Mouse (Mus musculus) liver, embryonic 12.5 days (tissue): ENCODE results near the gene Itprid2. TPM values are rescaled to one million over a fixed set of nuclear protein-coding genes. Genes with fewer than 3 reads are reported as not detected.

ENCODE experiments used
- ATAC-seq: fragments of 200-750 bp; cut with Nextera tagmentation; 2 replicates; pipeline ENCODE4 v1.8.0; 2017; ENCODE audit warnings: moderate number of reproducible peaks, mild to moderate bottlenecking, moderate library complexity
- H3K27ac ChIP-seq: fragments of 300-500 bp; sonication (generic); 2 replicates; pipeline ENCODE4 v1.5.1; 2016; ENCODE audit warnings: mild to moderate bottlenecking
- H3K27me3 ChIP-seq: fragments of 300-500 bp; sonication (generic); replicated peaks from 2 replicates; pipeline ENCODE4 v1.6.1; 2016; ENCODE audit warnings: mild to moderate bottlenecking, moderate library complexity
- H3K36me3 ChIP-seq: fragments of 300-500 bp; sonication (generic); 2 replicates; pipeline ENCODE4 v1.6.1; 2016; ENCODE audit warnings: mild to moderate bottlenecking, moderate library complexity
- H3K4me1 ChIP-seq: fragments of 300-500 bp; sonication (generic); 2 replicates; pipeline ENCODE4 v1.6.1; 2016
- H3K4me2 ChIP-seq: fragments of 300-500 bp; sonication (generic); 2 replicates; pipeline ENCODE4 v1.6.1; 2016; ENCODE audit warnings: mild to moderate bottlenecking, moderate library complexity
- H3K4me3 ChIP-seq: fragments of 300-500 bp; sonication (generic); 2 replicates; pipeline ENCODE4 v1.5.1; 2016; ENCODE audit warnings: mild to moderate bottlenecking, moderate library complexity
- H3K9ac ChIP-seq: fragments of 300-500 bp; sonication (generic); 2 replicates; pipeline ENCODE4 v1.6.1; 2016; ENCODE audit warnings: mild to moderate bottlenecking, moderate library complexity
- H3K9me3 ChIP-seq: fragments of 300-500 bp; sonication (generic); replicated peaks from 2 replicates; pipeline ENCODE4 v1.6.1; 2016; ENCODE audit warnings: mild to moderate bottlenecking, moderate library complexity
- WGBS: fragments of 180-500 bp; shearing (Covaris S2); methylation state at CpG from one replicate; pipeline ENCODE4 v1.1.7; 2016; ENCODE audit not compliant: insufficient replicate concordance; 5-methylcytosine and 5-hydroxymethylcytosine counted together
- polyA plus RNA-seq: library from polyadenylated mRNA; unstranded; fragments of >200 nt; fragmentation: Nextera tagmentation; extraction: Ambion mirVana; gene quantifications from 2 replicates; pipeline ENCODE4 v1.2.1, GENCODE M21; 2016

Gene Itprid2
- polyA plus RNA-seq, 1 experiment from 2014 or later: 5.2 TPM

DNA sequence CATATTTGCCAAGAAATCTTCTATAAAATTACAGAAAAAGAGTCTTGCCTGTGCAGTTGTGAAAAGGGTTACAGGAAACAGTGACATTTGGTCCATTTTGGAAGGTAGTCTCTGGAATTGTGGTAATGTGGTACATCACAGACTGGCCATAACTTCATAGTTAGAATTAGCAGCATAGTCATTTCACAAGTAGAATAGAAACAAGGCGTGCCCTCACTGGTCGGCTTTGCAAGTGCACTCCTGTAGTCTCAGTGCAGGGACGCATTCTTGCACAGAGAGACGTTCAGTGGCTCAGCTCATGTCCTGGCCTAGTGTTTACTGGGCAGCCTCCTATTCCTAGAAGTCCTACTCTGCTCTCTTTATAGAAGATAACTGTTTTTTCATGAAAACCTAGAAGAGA lies 17.4 kb downstream of the Itprid2 start:
- WGBS: 86% methylated on average over 4 of the region's 4 CpGs
- no peak overlapping the region for H3K4me2 ChIP-seq
- H3K4me3 ChIP-seq: no peak overlapping the region
- no peaks in the 10 kb centered on the region for H3K9me3 ChIP-seq
- H3K4me1 ChIP-seq: no peaks in the 10 kb centered on the region
- no peak overlapping the region for H3K9ac ChIP-seq
- no peak for ATAC-seq
- H3K36me3 ChIP-seq: peaks cover 31% of the 10 kb centered on the region
- no peak overlapping the region for H3K27ac ChIP-seq
- no peaks in the 10 kb centered on the region for H3K27me3 ChIP-seq

DNA sequence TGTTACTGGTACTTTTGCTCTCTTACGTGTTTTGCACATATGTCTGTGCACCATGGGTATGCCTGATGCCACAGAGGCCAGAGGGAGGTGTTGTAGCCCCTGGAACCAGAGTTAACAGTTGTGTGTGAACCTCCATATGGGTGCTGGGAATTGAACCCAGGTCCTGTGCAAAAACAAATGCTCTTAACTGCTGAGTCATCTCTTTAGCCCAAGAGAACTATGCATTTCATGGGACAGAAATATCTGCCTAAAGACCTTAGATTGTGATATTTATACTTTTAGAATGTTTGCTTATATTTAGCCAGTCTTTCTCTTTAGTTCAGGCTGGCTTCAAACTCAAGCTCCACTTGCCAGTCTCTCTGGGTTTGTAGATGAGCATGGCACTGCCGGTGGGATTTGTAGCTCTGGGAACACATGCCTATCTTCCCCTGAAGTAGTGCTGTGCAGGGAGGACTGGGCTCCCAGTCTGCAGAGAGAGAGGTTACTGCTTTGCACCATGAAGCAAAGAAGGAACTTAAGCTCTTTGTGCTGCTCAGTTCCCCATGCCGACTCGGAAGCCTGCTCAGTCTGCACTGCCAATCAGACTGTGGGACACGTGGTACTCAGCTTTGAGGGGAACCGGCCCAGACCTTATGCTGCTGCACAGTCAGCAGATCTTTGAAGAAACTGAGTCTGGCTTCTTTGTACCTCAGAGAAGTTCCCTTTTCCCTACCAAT lies 18.1 kb downstream of the Itprid2 start:
- Histone ChIP-seq H3K4me3 (no peak overlapping the region), H3K27ac (no peak overlapping the region), H3K27me3 (no peaks in the 10 kb centered on the region), H3K9me3 (no peaks in the 10 kb centered on the region), H3K4me1 (no peaks in the 10 kb centered on the region), H3K9ac (no peak overlapping the region), H3K36me3 (peaks cover 39% of the 10 kb centered on the region), H3K4me2 (no peak overlapping the region)
- ATAC-seq: peak; percentile 51; the same call in 1 of the 2 replicates
- WGBS: 66% methylated on average over 6 of the region's 6 CpGs

DNA sequence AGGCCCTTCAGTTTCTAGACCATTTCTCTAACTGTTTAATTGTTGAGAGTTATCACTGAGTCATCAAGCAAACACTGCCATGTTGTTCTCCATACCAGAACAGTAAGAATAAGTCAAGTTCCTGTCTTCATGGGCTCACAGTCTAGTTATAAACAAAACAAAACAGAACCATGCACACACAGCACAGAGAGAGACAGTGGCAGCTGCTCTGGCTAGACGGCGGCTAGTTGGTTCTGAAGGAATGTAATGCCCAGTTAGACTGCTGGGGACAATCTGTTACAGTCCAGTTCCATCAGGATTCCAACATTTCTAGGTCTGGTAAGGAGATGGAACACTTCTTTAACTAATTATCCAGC lies 18.6 kb downstream of the Itprid2 start:
- Histone ChIP-seq H3K27ac (no peak overlapping the region), H3K36me3 (peaks cover 37% of the 10 kb centered on the region), H3K4me3 (no peak overlapping the region), H3K27me3 (no peaks in the 10 kb centered on the region), H3K9ac (no peak overlapping the region), H3K4me1 (no peaks in the 10 kb centered on the region), H3K9me3 (no peaks in the 10 kb centered on the region), H3K4me2 (no peak overlapping the region)
- ATAC-seq: no peak; the same call in 1 of the 2 replicates
- WGBS: 95% methylated on average over 2 of the region's 2 CpGs

DNA sequence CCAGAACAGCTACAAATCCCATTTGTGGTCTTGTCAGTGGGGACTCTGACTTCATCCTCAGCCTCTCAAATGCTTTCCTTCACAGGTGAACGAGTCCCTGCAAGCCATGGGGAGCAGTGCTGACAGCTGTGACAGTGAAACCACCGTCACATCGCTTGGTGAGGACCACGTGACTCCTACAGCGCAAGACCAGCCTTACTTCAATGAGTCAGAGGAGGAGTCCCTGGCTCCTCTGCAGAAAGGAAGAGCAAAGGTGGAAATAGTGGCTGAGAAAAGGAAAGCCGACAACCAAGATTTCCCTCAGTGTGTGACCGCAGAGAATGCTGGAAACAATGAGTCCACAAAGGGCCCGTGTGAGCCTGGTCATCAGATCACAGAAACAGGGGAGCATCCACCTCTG lies 21.9 kb downstream of the Itprid2 start:
- 85% methylated on average over 8 of the region's 8 CpGs for WGBS
- H3K27me3 ChIP-seq: no peaks in the 10 kb centered on the region

DNA sequence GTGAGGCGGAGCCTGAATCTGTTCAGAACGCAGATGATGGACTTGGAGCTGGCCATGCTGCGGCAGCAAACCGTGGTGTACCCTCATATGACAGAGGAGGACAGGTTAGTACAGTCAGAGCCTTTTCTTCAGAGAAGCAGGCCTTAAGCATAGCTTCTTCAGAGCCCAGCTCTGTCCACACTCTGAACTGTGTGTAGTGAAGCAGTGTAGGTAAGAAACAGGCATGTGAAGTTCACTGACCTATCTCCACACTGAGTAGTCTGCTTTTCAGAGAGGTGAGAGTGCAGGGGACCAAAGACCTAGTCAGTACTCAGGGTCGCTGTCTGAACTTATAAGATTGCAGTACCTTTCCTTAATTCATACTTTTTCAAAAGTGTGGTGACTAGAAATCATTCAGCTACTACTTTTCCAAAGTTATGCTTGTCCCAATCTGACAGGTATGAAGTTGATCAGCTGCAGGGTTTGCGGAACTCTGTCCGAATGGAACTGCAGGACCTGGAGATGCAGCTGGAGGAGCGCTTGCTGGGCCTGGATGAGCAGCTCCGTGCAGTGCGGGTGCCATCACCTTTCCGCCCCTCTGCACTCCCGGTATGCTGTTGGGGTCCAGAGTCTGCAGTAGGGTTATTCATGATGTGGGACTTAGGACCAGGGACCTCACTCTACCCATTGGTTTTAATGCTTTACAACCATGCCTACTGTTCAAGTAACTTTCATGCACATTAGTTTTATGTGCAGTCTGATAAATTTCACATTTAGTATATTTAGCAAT lies 25.4 kb downstream of the Itprid2 start:
- H3K4me2 ChIP-seq: no peak overlapping the region
- no peaks in the 10 kb centered on the region for H3K4me1 ChIP-seq
- H3K27me3 ChIP-seq: no peaks in the 10 kb centered on the region
- H3K9me3 ChIP-seq: no peaks in the 10 kb centered on the region
- WGBS: 85% methylated on average over 12 of the region's 12 CpGs
- H3K27ac ChIP-seq: no peak overlapping the region
- peaks cover 76% of the 10 kb centered on the region for H3K36me3 ChIP-seq
- ATAC-seq: no peak; the same call in 1 of the 2 replicates
- H3K9ac ChIP-seq: no peak overlapping the region
- no peak overlapping the region for H3K4me3 ChIP-seq

More for the DNA sequence above, 21.9 kb downstream of the Itprid2 start:
- Histone ChIP-seq H3K4me3 (no peak overlapping the region), H3K4me2 (no peak overlapping the region), H3K27ac (no peak overlapping the region), H3K4me1 (no peaks in the 10 kb centered on the region), H3K9ac (no peak overlapping the region), H3K9me3 (no peaks in the 10 kb centered on the region), H3K36me3 (peaks cover 62% of the 10 kb centered on the region)
- no peak for ATAC-seq

DNA sequence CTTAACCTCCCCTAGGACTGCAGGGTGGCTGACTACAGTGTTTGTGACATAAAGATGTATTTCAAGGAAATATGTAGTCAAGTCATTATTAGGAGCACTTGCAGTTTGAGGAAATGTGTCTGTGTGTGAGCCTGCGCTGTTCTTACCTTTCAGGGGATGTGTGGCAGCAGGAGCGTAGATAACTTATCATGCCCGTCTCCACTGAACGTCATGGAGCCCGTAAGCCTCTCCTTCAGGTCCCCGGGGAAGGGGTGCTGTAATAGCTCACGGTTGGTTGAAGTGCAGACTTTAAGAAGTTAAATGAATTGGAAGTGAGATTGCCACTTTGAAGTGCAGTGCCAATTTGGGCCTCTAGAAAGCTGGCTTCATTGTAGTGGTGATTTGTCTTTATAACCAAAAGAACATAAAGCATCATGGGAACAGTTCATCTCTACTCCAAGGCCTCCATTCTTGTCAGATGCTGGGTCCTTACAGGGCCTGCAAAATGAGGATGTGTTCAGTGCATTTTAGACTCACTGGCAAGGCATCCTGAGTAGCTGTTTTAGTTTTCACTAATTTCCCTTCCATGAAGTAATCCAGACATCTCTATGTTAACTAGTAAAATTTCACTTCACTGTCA lies 26.4 kb downstream of the Itprid2 start:
- Histone ChIP-seq H3K27ac (no peak overlapping the region), H3K4me1 (no peaks in the 10 kb centered on the region), H3K9ac (no peak overlapping the region), H3K4me3 (no peak overlapping the region), H3K36me3 (peaks cover 74% of the 10 kb centered on the region), H3K27me3 (no peaks in the 10 kb centered on the region), H3K4me2 (no peak overlapping the region), H3K9me3 (no peaks in the 10 kb centered on the region)
- 63% methylated on average over 7 of the region's 7 CpGs for whole genome bisulfite sequencing
- ATAC-seq: no peak

DNA sequence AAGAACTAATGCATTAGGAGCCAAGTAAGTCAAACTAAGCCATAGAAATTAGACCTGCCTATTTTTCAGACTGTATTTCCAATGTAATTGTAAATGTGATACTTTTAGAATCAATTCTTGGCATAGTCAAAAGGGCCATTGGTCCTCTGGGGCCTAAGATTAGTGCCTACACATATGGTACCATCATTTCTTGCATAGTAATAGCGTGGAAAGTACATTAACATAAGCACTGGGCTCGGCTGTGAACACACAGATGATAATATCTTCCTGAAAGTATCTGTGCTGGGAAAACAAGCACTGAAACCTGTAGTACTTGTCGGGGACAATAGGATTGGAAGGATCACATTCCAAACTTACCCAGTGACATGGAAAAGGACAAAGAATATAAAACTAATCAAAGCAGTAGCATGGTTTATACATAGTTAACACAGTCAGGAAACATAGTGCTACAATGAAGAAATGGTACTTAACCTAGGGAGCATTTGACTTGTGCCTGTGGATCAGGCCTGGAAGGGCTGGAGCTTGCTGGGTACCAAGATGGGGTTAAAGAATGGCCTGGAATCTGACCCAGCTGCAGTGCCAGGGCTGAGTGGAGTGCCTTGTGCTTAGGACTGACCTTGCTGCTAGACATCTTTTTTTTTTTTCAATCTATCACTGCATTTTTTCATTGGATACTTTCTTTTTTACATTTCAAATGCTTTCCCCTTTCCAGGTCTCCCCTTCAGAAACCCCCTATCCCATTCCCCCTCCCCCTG lies 29.6 kb downstream of the Itprid2 start:
- peaks cover 49% of the 10 kb centered on the region for H3K36me3 ChIP-seq
- no peak overlapping the region for H3K27ac ChIP-seq
- H3K27me3 ChIP-seq: no peaks in the 10 kb centered on the region
- no peak overlapping the region for H3K9ac ChIP-seq
- H3K9me3 ChIP-seq: no peaks in the 10 kb centered on the region
- no peak overlapping the region for H3K4me3 ChIP-seq
- WGBS: 85% methylated on average over 3 of the region's 3 CpGs
- ATAC-seq: no peak
- no peaks in the 10 kb centered on the region for H3K4me1 ChIP-seq
- H3K4me2 ChIP-seq: no peak overlapping the region

DNA sequence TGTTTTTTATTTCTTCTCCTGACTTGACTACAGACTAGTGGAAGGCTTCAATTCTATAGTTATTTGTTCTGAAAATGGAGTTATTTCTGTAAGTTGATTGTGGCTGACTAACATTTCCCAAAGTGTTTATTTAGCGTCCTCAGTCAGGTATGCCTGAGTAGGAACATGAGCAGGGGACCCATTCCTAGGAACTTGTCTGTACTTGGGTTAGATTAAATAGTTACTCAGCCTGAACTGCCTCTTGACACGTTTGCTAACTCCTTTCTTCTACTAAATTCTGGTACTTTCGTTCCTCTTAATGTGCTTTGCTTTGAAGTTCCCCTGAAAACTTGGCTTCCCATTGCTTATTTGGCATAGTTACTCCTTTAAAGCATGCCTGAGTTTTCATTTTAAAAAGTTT lies 30.3 kb downstream of the Itprid2 start:
- no peak overlapping the region for H3K9ac ChIP-seq
- H3K27me3 ChIP-seq: no peaks in the 10 kb centered on the region
- no peak overlapping the region for H3K27ac ChIP-seq
- no peak overlapping the region for H3K4me2 ChIP-seq
- ATAC-seq: no peak
- H3K36me3 ChIP-seq: peaks cover 43% of the 10 kb centered on the region
- H3K4me1 ChIP-seq: no peaks in the 10 kb centered on the region
- H3K9me3 ChIP-seq: no peaks in the 10 kb centered on the region
- WGBS: 60% methylated on average over 3 of the region's 3 CpGs
- H3K4me3 ChIP-seq: no peak overlapping the region

DNA sequence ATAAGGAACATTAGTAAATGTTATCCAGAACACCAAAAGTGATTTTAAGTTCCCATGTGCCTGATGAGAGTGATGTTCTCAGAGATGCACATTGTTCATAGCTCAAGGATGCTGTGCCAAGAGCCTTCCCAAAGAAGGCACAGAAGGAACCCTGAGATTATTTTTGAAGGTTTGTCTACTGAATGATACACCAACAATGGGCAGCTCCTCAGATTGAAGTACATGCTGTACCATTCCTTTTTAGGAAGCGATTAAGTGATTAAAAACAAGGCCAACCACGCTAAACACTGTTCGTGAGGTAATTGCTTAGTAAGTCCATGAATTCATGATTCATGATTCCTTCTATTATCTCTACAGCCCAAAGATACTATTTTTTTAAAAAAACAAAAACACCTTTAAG lies 40.1 kb downstream of the Itprid2 start:
- 78% methylated on average over 3 of the region's 3 CpGs for WGBS
- no peak for ATAC-seq
- H3K4me3 ChIP-seq: no peak overlapping the region
- no peaks in the 10 kb centered on the region for H3K4me1 ChIP-seq
- H3K27ac ChIP-seq: no peak overlapping the region
- no peaks in the 10 kb centered on the region for H3K27me3 ChIP-seq
- H3K36me3 ChIP-seq: peaks cover 16% of the 10 kb centered on the region
- no peak overlapping the region for H3K9ac ChIP-seq
- no peak overlapping the region for H3K4me2 ChIP-seq
- no peaks in the 10 kb centered on the region for H3K9me3 ChIP-seq

DNA sequence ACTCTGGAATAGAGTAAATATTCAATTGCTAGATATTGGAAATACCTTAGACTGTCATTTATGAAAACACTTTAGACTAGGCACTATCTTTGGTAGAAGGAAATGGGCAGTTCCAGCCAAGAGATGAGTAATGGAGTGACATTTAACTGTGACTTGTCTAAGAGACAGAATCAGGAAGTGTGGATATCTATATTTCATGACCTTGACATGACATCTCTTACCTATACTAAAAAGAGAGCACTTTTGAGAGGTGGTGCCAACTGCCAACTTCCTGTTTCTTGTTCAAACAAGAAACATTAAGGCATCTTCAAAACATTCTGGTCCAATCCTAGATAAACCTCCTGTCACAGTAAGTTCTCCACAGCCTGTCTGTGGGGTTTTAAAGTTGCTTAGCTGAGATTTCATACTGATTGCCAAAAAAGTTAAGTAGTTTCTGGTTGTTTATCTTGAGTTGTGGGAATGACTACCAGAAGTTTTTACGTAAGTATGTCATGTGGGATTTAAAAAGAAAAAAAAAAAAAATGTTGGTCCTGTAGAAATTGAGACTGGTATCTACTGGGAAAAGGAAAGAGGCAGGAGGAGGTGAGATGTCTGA lies 42.6 kb downstream of the Itprid2 start:
- 43% methylated on average over 1 of the region's 1 CpGs for WGBS
- ATAC-seq: no peak
- Histone ChIP-seq H3K4me1 (no peaks in the 10 kb centered on the region), H3K9ac (no peak overlapping the region), H3K9me3 (no peaks in the 10 kb centered on the region), H3K36me3 (0 out of 2 replicates have a peak, but pooled peaks cover 4% of the 10 kb centered on the region), H3K27ac (no peak overlapping the region), H3K27me3 (no peaks in the 10 kb centered on the region), H3K4me2 (no peak overlapping the region), H3K4me3 (no peak overlapping the region)

DNA sequence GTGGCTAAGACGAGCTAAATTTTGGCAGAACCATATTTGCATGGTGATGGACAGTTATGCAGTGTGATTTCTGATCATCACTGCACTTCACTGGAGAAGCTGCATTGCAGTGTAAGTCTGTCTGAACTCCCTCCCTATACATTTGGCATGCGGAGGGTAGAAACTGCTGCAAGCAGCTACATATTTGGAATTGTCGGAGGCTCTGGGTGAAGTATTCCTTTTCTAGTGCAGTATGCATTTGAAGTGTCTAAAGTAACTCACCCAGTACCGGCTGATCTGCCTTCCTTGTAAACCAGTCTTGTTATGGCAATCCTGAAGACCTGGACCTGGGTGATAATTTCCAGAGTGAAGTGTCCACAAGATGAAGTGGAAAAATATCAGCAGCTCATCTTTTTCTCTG lies 46.5 kb downstream of the Itprid2 start:
- Histone ChIP-seq H3K4me3 (no peak overlapping the region), H3K27me3 (no peaks in the 10 kb centered on the region), H3K4me2 (no peak overlapping the region), H3K9me3 (no peaks in the 10 kb centered on the region), H3K27ac (no peak overlapping the region), H3K9ac (no peak overlapping the region), H3K36me3 (no peaks in the 10 kb centered on the region), H3K4me1 (no peaks in the 10 kb centered on the region)
- 74% methylated on average over 4 of the region's 4 CpGs for WGBS
- ATAC-seq: no peak
